In the genomic region with DNA sequence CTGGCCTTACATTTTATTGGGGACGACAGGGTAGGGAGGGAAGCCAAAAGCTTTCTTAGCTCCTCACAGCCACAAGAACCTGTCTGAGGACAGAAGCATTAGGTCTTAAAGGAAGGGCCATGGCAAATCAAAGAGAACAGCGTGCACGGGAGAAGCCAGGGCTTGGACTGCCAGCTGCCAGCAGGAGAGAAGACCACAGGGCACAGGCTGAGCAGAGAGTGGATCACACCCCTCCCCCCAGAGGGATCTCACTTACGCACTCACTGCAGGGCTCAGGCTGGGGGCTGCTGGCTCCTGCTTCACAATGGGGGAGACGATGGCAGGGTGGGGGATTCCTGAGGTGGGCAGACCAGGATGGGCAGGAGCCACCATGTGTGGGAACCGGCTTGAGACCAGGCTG, we compare ENCODE assay signal across 12 mouse cellular contexts.
"Had no signal": no experiment of that assay in that cellular context is flagged by ENCODE, and none has a peak within 500 bp of the region (broad histone marks: within the 10 kb centered on the region; RNA-seq: fewer than 3 reads in every experiment).

No protein-coding gene starts in this region.

- H3K4me3 ChIP-seq: limb, embryonic 13.5 days; midbrain, embryonic 13.5 days; myocyte; neural tube, embryonic 15.5 days; stomach, embryonic 15.5 days had no signal

- H3K9ac ChIP-seq: limb, embryonic 13.5 days; liver, embryonic 14.5 days; midbrain, embryonic 13.5 days; stomach, embryonic 15.5 days had no signal

- H3K36me3 ChIP-seq: neural tube, embryonic 15.5 days had no signal

- DNase-seq: kidney, adult 9 months; layer of hippocampus, adult 9-11 months; layer of hippocampus, postnatal 36 days; lung, adult 18-20 months; thymus, adult 2 months; thymus, postnatal 25 days had no signal

- H3K27me3 ChIP-seq: limb, embryonic 13.5 days; midbrain, embryonic 13.5 days; neural tube, embryonic 15.5 days; stomach, embryonic 15.5 days had no signal

- ATAC-seq: midbrain, embryonic 13.5 days had no signal

- H3K9me3 ChIP-seq: limb, embryonic 13.5 days; midbrain, embryonic 13.5 days; neural tube, embryonic 15.5 days; stomach, embryonic 15.5 days had no signal

- H3K27ac ChIP-seq: limb, embryonic 13.5 days; liver, embryonic 14.5 days; midbrain, embryonic 13.5 days; neural tube, embryonic 15.5 days; stomach, embryonic 15.5 days had no signal

- H3K4me1 ChIP-seq: neural tube, embryonic 15.5 days had no signal

- H3K4me2 ChIP-seq: limb, embryonic 13.5 days; midbrain, embryonic 13.5 days; neural tube, embryonic 15.5 days; stomach, embryonic 15.5 days had no signal
